Mouse (Mus musculus) CH12.LX (cell line): ENCODE data around the gene Zscan22. TPM values are rescaled to one million over a fixed set of nuclear protein-coding genes. Genes with fewer than 3 reads are reported as not detected.

ENCODE experiments used
- DNase-seq: peaks from one replicate; pipeline ENCODE4 v3.0.0-alpha.2; 2013; ENCODE audit errors: extremely low read depth
- H3K27ac ChIP-seq: 2 replicates; pipeline ENCODE4 v1.5.1; 2012; ENCODE audit warnings: low read depth, mild to moderate bottlenecking, control low read depth, moderate library complexity; ENCODE audit not compliant: insufficient read depth
- H3K27me3 ChIP-seq: replicated peaks from 2 replicates; pipeline ENCODE3; 2012; ENCODE audit warnings: inconsistent platforms
- H3K36me3 ChIP-seq, 2 experiments: replicated peaks in 1 of 2; 2 replicates each; pipeline versions ENCODE3 to v1.6.1; 2012; ENCODE audit warnings: inconsistent platforms in 1 of 2, low read length in 1 of 2, mild to moderate bottlenecking in 1 of 2, mixed read lengths in 1 of 2, moderate library complexity in 1 of 2; ENCODE audit not compliant: control insufficient read depth in 1 of 2, insufficient read depth in 1 of 2
- H3K4me1 ChIP-seq, 2 experiments: 2 replicates each; pipeline ENCODE4 v1.6.1; 2012; ENCODE audit warnings: inconsistent platforms in 1 of 2, moderate library complexity in 1 of 2; ENCODE audit not compliant: insufficient read depth in 2 of 2, control insufficient read depth in 1 of 2
- H3K4me2 ChIP-seq: 2 replicates; pipeline ENCODE4 v1.6.1; 2012; ENCODE audit warnings: low read depth, mild to moderate bottlenecking, control low read depth; ENCODE audit not compliant: poor library complexity, insufficient read depth, severe bottlenecking
- H3K4me3 ChIP-seq, 3 experiments: fragments of 150-350 bp in 1 of 3; sonication (generic) in 1 of 3; replicated peaks in 1 of 3; 2 replicates each; pipeline versions ENCODE3 to v1.5.1; 2011 to 2012; ENCODE audit warnings: low read depth in 2 of 3, low read length in 2 of 3, mild to moderate bottlenecking in 2 of 3, moderate library complexity in 2 of 3, control low read depth in 1 of 3, improper control_type of control experiment in 1 of 3, inconsistent platforms in 1 of 3, mixed read lengths in 1 of 3; ENCODE audit not compliant: poor library complexity in 1 of 3
- H3K79me2 ChIP-seq: replicated peaks from 2 replicates; pipeline ENCODE4 v1.6.1; 2012; ENCODE audit warnings: mild to moderate bottlenecking, moderate library complexity; ENCODE audit not compliant: control insufficient read depth, poor library complexity, insufficient read depth, severe bottlenecking; ENCODE audit errors: extremely low read depth
- H3K9ac ChIP-seq: 2 replicates; pipeline ENCODE4 v1.6.1; 2012; ENCODE audit warnings: low read depth, mild to moderate bottlenecking, control low read depth, moderate library complexity; ENCODE audit not compliant: insufficient read depth
- H3K9me3 ChIP-seq: replicated peaks from 2 replicates; pipeline ENCODE3; 2012; ENCODE audit warnings: low read length, inconsistent platforms, mixed read lengths
- BHLHE40 ChIP-seq: IDR thresholded peaks from 2 replicates; pipeline ENCODE4 v1.6.1; 2011; ENCODE audit warnings: mild to moderate bottlenecking, low read depth, low read length, improper control_type of control experiment
- CHD1 ChIP-seq: IDR thresholded peaks from 2 replicates; pipeline ENCODE4 v1.6.1; 2012; ENCODE audit warnings: low read depth, low read length, improper control_type of control experiment, inconsistent platforms
- CHD2 ChIP-seq: IDR thresholded peaks from 2 replicates; pipeline ENCODE4 v1.6.1; 2011; ENCODE audit warnings: low read length, improper control_type of control experiment
- CTCF ChIP-seq, 2 experiments: IDR thresholded peaks in 1 of 2; conservative IDR thresholded peaks in 1 of 2; 2 replicates each; pipeline ENCODE4 v1.5.1; 2011 to 2012; ENCODE audit warnings: low read depth in 2 of 2, low read length in 2 of 2, improper control_type of control experiment in 1 of 2, inconsistent platforms in 1 of 2, mild to moderate bottlenecking in 1 of 2, moderate library complexity in 1 of 2
- E2F4 ChIP-seq: IDR thresholded peaks from 2 replicates; pipeline ENCODE4 v1.6.1; 2011; ENCODE audit warnings: low read depth, low read length, improper control_type of control experiment; ENCODE audit not compliant: insufficient replicate concordance
- ELF1 ChIP-seq: IDR thresholded peaks from 2 replicates; pipeline ENCODE4 v1.6.1; 2014; ENCODE audit warnings: low read depth, mild to moderate bottlenecking, inconsistent platforms, low read length, improper control_type of control experiment
- EP300 ChIP-seq: IDR thresholded peaks from 2 replicates; pipeline ENCODE4 v1.6.1; 2011; ENCODE audit warnings: low read length, improper control_type of control experiment
- ETS1 ChIP-seq: conservative IDR thresholded peaks from 2 replicates; pipeline ENCODE4 v1.6.1; 2012; ENCODE audit warnings: low read depth, mild to moderate bottlenecking, inconsistent platforms, low read length, improper control_type of control experiment, moderate library complexity
- GABPA ChIP-seq: IDR thresholded peaks from 2 replicates; pipeline ENCODE4 v1.6.1; 2012; ENCODE audit warnings: low read depth, low read length, improper control_type of control experiment, inconsistent platforms; ENCODE audit not compliant: insufficient replicate concordance
- HCFC1 ChIP-seq: IDR thresholded peaks from 2 replicates; pipeline ENCODE4 v1.6.1; 2012; ENCODE audit warnings: low read depth, mild to moderate bottlenecking, inconsistent platforms, low read length, improper control_type of control experiment
- IRF4 ChIP-seq: IDR thresholded peaks from 2 replicates; pipeline ENCODE4 v1.6.1; 2014; ENCODE audit warnings: low read depth, mild to moderate bottlenecking, inconsistent platforms, low read length, improper control_type of control experiment
- JUN ChIP-seq: IDR thresholded peaks from 2 replicates; pipeline ENCODE4 v1.6.1; 2011; ENCODE audit warnings: low read depth, mild to moderate bottlenecking, low read length, improper control_type of control experiment, moderate library complexity; ENCODE audit not compliant: insufficient read depth
- JUND ChIP-seq: conservative IDR thresholded peaks from 2 replicates; pipeline ENCODE4 v1.6.1; 2011; ENCODE audit warnings: low read depth, low read length, improper control_type of control experiment
- KAT2A ChIP-seq: IDR thresholded peaks from 2 replicates; pipeline ENCODE4 v1.6.1; 2012; ENCODE audit warnings: low read length, improper control_type of control experiment, inconsistent platforms; ENCODE audit not compliant: insufficient replicate concordance
- MAFK ChIP-seq: IDR thresholded peaks from 2 replicates; pipeline ENCODE4 v1.6.1; 2011; ENCODE audit warnings: low read length, improper control_type of control experiment; ENCODE audit not compliant: insufficient replicate concordance
- MAX ChIP-seq: IDR thresholded peaks from 2 replicates; pipeline ENCODE4 v1.6.1; 2011; ENCODE audit warnings: low read length, improper control_type of control experiment
- MAZ ChIP-seq: IDR thresholded peaks from 2 replicates; pipeline ENCODE4 v1.6.1; 2012; ENCODE audit warnings: low read depth, mild to moderate bottlenecking, inconsistent platforms, low read length, improper control_type of control experiment, moderate library complexity
- MEF2A ChIP-seq: IDR thresholded peaks from 2 replicates; pipeline ENCODE4 v1.6.1; 2014; ENCODE audit warnings: low read depth, mild to moderate bottlenecking, inconsistent platforms, low read length, improper control_type of control experiment, borderline replicate concordance
- MXI1 ChIP-seq: IDR thresholded peaks from 2 replicates; pipeline ENCODE4 v1.6.1; 2011; ENCODE audit warnings: mild to moderate bottlenecking, low read depth, low read length, improper control_type of control experiment
- MYC ChIP-seq: IDR thresholded peaks from 2 replicates; pipeline ENCODE4 v1.6.1; 2011; ENCODE audit warnings: low read depth, mild to moderate bottlenecking, improper control_type of control experiment, low read length
- NELFE ChIP-seq: IDR thresholded peaks from 2 replicates; pipeline ENCODE4 v1.6.1; 2011; ENCODE audit warnings: low read depth, low read length, improper control_type of control experiment
- NRF1 ChIP-seq: IDR thresholded peaks from 2 replicates; pipeline ENCODE4 v1.6.1; 2014; ENCODE audit warnings: low read depth, mild to moderate bottlenecking, inconsistent platforms, low read length, improper control_type of control experiment, moderate library complexity
- PAX5 ChIP-seq: IDR thresholded peaks from 2 replicates; pipeline ENCODE4 v1.6.1; 2012; ENCODE audit warnings: low read length, inconsistent platforms, mixed read lengths
- POLR2A ChIP-seq: IDR thresholded peaks from 2 replicates; pipeline ENCODE4 v1.6.1; 2011; ENCODE audit warnings: low read depth, mild to moderate bottlenecking, improper control_type of control experiment, low read length
- POLR2AphosphoS2 ChIP-seq: IDR thresholded peaks from 2 replicates; pipeline ENCODE4 v1.6.1; 2011; ENCODE audit warnings: low read depth, low read length, improper control_type of control experiment
- RAD21 ChIP-seq: IDR thresholded peaks from 2 replicates; pipeline ENCODE4 v1.6.1; 2011; ENCODE audit warnings: low read depth, mild to moderate bottlenecking, low read length, improper control_type of control experiment, moderate library complexity
- RCOR1 ChIP-seq: conservative IDR thresholded peaks from 2 replicates; pipeline ENCODE4 v1.6.1; 2012; ENCODE audit warnings: low read depth, mild to moderate bottlenecking, inconsistent platforms, low read length, improper control_type of control experiment
- SIN3A ChIP-seq: IDR thresholded peaks from 2 replicates; pipeline ENCODE4 v1.6.1; 2012; ENCODE audit warnings: low read length, improper control_type of control experiment, inconsistent platforms
- SMC3 ChIP-seq: IDR thresholded peaks from 2 replicates; pipeline ENCODE4 v1.6.1; 2011; ENCODE audit warnings: low read depth, low read length, improper control_type of control experiment
- TBP ChIP-seq: conservative IDR thresholded peaks from 2 replicates; pipeline ENCODE4 v1.6.1; 2011; ENCODE audit warnings: low read depth, low read length, improper control_type of control experiment
- TCF12 ChIP-seq: IDR thresholded peaks from 2 replicates; pipeline ENCODE4 v1.6.1; 2014; ENCODE audit warnings: low read depth, mild to moderate bottlenecking, inconsistent platforms, low read length, improper control_type of control experiment
- UBTF ChIP-seq: IDR thresholded peaks from 2 replicates; pipeline ENCODE4 v1.6.1; 2012; ENCODE audit warnings: low read depth, mild to moderate bottlenecking, inconsistent platforms, low read length, improper control_type of control experiment, moderate library complexity
- USF1 ChIP-seq: IDR thresholded peaks from 2 replicates; pipeline ENCODE4 v1.6.1; 2014; ENCODE audit warnings: low read depth, mild to moderate bottlenecking, inconsistent platforms, low read length, improper control_type of control experiment
- USF2 ChIP-seq: conservative IDR thresholded peaks from 2 replicates; pipeline ENCODE4 v1.6.1; 2011; ENCODE audit warnings: low read depth, low read length, improper control_type of control experiment
- ZC3H11A ChIP-seq: IDR thresholded peaks from 2 replicates; pipeline ENCODE4 v1.6.1; 2012; ENCODE audit warnings: low read depth, mild to moderate bottlenecking, inconsistent platforms, low read length, improper control_type of control experiment
- ZKSCAN1 ChIP-seq: IDR thresholded peaks from 2 replicates; pipeline ENCODE4 v1.6.1; 2012; ENCODE audit warnings: low read depth, inconsistent platforms, low read length, improper control_type of control experiment, borderline replicate concordance
- ZMIZ1 ChIP-seq: IDR thresholded peaks from 2 replicates; pipeline ENCODE4 v1.6.1; 2012; ENCODE audit warnings: low read depth, mild to moderate bottlenecking, inconsistent platforms, low read length, improper control_type of control experiment
- ZNF384 ChIP-seq: IDR thresholded peaks from 2 replicates; pipeline ENCODE4 v1.6.1; 2012; ENCODE audit warnings: low read depth, low read length, improper control_type of control experiment, inconsistent platforms
- dilution Hi-C: fragments of 300-500 bp; cut with MboI; formaldehyde crosslinking; loops from 2 replicates; pipeline ENCODE4 v1.14.3; 2020; ENCODE audit warnings: low sequenced_read_pairs; ENCODE audit not compliant: extremely low pct_unique_long_range_greater_than_20kb, extremely low pct_ligation_motif_present
- in situ Hi-C: fragments of 300-500 bp; cut with MboI; formaldehyde crosslinking; loops from 3 replicates; pipeline ENCODE4 v1.14.3; 2019; ENCODE audit warnings: low sequenced_read_pairs, low pct_ligation_motif_present, low pct_unique_long_range_greater_than_20kb, mixed read lengths
- polyA plus RNA-seq: library from polyadenylated mRNA; unstranded; fragments of >175 nt; gene quantifications from 2 replicates; pipeline ENCODE4 v1.2.1, GENCODE M21; 2012; ENCODE audit warnings: low read depth; ENCODE audit not compliant: insufficient read length
- total RNA-seq, 2 experiments: library from RNA; depleted of rRNA; stranded (reverse); fragments of 300-350 nt in 1 of 2; fragments of >200 nt in 1 of 2; gene quantifications; 2 replicates each; pipeline ENCODE4 v1.2.3; 2012 to 2014

Gene Zscan22
- total RNA-seq (2012; rRNA removed) (3.2 and 4.2 TPM in 2 replicates), total RNA-seq (2014; rRNA removed) (2.8 and 3.3 TPM in 2 replicates), polyA plus RNA-seq (7.6 and 8.9 TPM in 2 replicates)

DNA sequence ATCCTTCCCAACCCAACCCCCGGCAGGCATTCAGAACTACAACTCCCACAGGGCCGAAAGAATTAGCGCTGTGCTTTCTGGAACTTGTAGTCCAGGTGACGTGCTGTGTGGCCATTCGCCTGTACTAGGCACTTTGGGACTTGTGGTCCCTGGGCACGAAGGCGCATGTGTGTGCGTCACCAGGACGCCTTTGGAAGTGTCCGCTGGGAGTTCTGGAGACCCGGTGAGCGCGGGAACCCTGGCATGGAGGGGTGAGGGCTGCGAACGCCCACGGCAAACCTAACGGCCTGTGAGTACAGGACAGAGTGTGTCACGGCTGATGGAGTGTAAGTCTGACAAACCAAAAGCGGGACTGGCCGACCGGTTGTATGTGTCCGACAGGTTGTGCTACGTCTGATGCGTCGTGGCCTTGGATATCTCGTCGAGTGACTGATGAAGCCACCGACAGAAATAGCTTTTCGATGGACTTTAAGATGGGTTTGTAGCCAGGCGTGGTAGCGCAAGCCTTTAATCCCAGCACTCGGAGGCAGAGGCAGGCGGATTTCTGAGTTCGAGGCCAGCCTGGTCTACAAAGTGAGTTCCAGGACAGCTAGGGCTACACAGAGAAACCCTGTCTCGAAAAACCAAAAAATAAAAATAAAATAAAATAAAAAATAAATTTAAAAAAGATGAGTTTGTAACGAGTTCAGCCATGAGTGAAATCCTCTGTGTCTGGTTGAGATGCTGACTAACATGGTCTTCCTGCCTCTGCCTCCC, at the start of gene Zscan22:
Zscan22 (plus strand) TSS at position 161 of the 756 bp plus-strand sequence.
- H3K4me3 ChIP-seq, result peak within 1 kb of the TSS; percentile 59 to 84 (median 70)
- dilution Hi-C loops, result no loop called here
- peak within 1 kb of the TSS; percentile 30 for H3K4me2 ChIP-seq
- peaks cover 11% of the 10 kb centered on the region for H3K79me2 ChIP-seq
- peaks cover 3 to 19% of the 10 kb centered on the region in 2 experiments for H3K36me3 ChIP-seq
- TF ChIP-seq ZNF384 (no peak), USF1 (no peak), NRF1 (peak; percentile 83), TCF12 (peak; percentile 66), SIN3A (peak; percentile 75), RCOR1 (no peak), ETS1 (no peak), POLR2AphosphoS2 (no peak; the same call in 1 of the 2 replicates), RAD21 (no peak), BHLHE40 (no peak), ZKSCAN1 (no peak), MAZ (no peak), UBTF (no peak), E2F4 (no peak), POLR2A (peak; percentile 70; the same call in 1 of the 2 replicates), JUND (no peak), MAX (peak; percentile 67), ELF1 (peak; percentile 77), ZC3H11A (no peak), GABPA (peak; percentile 94; the same call in 1 of the 2 replicates), MYC (peak; percentile 59), CTCF (conservative IDR thresholded peaks at IDR 0.05 in 1 of 2, IDR thresholded peaks at IDR 0.05 in 1 of 2; ENCODE audit: low read depth in 2 of 2, low read length in 2 of 2) (no peak), IRF4 (no peak), PAX5 (no peak), TBP (no peak), MEF2A (peak; percentile 42; the same call in 1 of the 2 replicates), JUN (no peak), CHD2 (peak; percentile 87), HCFC1 (peak; percentile 100), SMC3 (no peak), USF2 (no peak), CHD1 (no peak), MXI1 (peak; percentile 80), MAFK (no peak), NELFE (no peak), EP300 (no peak), ZMIZ1 (no peak), KAT2A (peak; percentile 100)
- TF ChIP-seq, all 38 proteins: peak for 13
- no peaks in the 10 kb centered on the region for H3K9me3 ChIP-seq
- no peaks in the 10 kb centered on the region for H3K27me3 ChIP-seq
- H3K4me1 ChIP-seq, result peaks cover 5 to 17% of the 10 kb centered on the region in 2 experiments; a peak in 3 of 4 replicates
- in situ Hi-C loops, result no loop called here
- no peak within 1 kb of the TSS for H3K27ac ChIP-seq
- H3K9ac ChIP-seq, result peak within 1 kb of the TSS; percentile 16
- peak; percentile 96 for DNase-seq
